Mouse (Mus musculus) kidney, postnatal 14 days (tissue): ENCODE data around the gene Nat8f5.
"Not testable (repeated sequence)": the region's sequence is repeated elsewhere in the genome, so short reads cannot be mapped to it uniquely, and the experiment has no call there.

Experiments
- DNase-seq: peaks from one replicate; pipeline ENCODE4 v3.0.0; 2022; ENCODE audit warnings: mixed read lengths

Nat8f5 gene

GRCm38 (mm10) chr6:85835104-85835503 is 14.3 kb upstream of the Nat8f5 start:
- DNase-seq: peak; percentile 24

- DNase-seq: not testable (repeated sequence)
Observed at GRCm38 (mm10) chr6:85834504-85835100, 13.8 kb upstream of the Nat8f5 start.

GRCm38 (mm10) chr6:85831796-85832321 is 11.1 kb upstream of the Nat8f5 start, which contains the start of gene Nat8:
Gene Nat8, minus strand, starts transcription at chr6:85832082.
- no peak for DNase-seq

GRCm38 (mm10) chr6:85829462-85829861 is 8.7 kb upstream of the Nat8f5 start:
- no peak for DNase-seq

- DNase-seq: no peak
Observed at GRCm38 (mm10) chr6:85825886-85826285, 5.1 kb upstream of the Nat8f5 start.

GRCm38 (mm10) chr6:85823382-85824090 is 2.8 kb upstream of the Nat8f5 start:
- no peak for DNase-seq

GRCm38 (mm10) chr6:85822286-85822685 is 1.5 kb upstream of the Nat8f5 start:
- no peak for DNase-seq

GRCm38 (mm10) chr6:85818338-85818737 is 2.4 kb downstream of the Nat8f5 start:
- no peak for DNase-seq

GRCm38 (mm10) chr6:85813339-85813738 is 7.4 kb downstream of the Nat8f5 start:
- no peak for DNase-seq

GRCm38 (mm10) chr6:85810942-85811537 is 9.7 kb downstream of the Nat8f5 start:
- DNase-seq: peak; percentile 21

GRCm38 (mm10) chr6:85810514-85810913 is 10.3 kb downstream of the Nat8f5 start:
- not testable (repeated sequence) for DNase-seq

GRCm38 (mm10) chr6:85809784-85810183 is 11.0 kb downstream of the Nat8f5 start:
- DNase-seq: not testable (repeated sequence)

GRCm38 (mm10) chr6:85803180-85803579 is 17.6 kb downstream of the Nat8f5 start:
- DNase-seq: not testable (repeated sequence)
